Mouse (Mus musculus) thymus, postnatal 4 days (tissue): ENCODE data around the gene Vmn2r-ps130.
"Not testable (repeated sequence)": the region's sequence is repeated elsewhere in the genome, so short reads cannot be mapped to it uniquely, and the experiment has no call there.

Experiments
- DNase-seq: peaks from one replicate; pipeline ENCODE4 v3.0.0; 2021

Vmn2r-ps130 gene

GRCm38 (mm10) chr17:23060866-23061265 is at the start of gene Vmn2r-ps130:
Gene Vmn2r-ps130 (plus strand): TSS chr17:23061166.
- DNase-seq: not testable (repeated sequence)
